Mouse (Mus musculus): ENCODE measurements at regions not wholly inside any gene's neighbourhood (a gene's known extent, or its start where the extent isn't known, plus 50 kb on each side); places are given as distances from the start of the nearest gene placed in this dataset.
A peak's percentile ranks its signal among the peaks of the same experiment; 100 is the strongest.
"Not testable (repeated sequence)": the region's sequence is repeated elsewhere in the genome, so short reads cannot be mapped to it uniquely, and the experiment has no call there.

GRCm38 (mm10) chr14:104208855-104209254 is 258.9 kb downstream of the Pou4f1 start:
- DNase-seq (ENCODE audit: extremely low spot score in 1 of 2, low spot score in 1 of 2), result no peak

GRCm38 (mm10) chr14:104208040-104208816 is 259.6 kb downstream of the Pou4f1 start:
- no peak for DNase-seq (ENCODE audit: extremely low spot score in 1 of 2, low spot score in 1 of 2)

- DNase-seq (ENCODE audit: extremely low spot score in 1 of 2, low spot score in 1 of 2), result no peak
Observed at GRCm38 (mm10) chr14:104206602-104207001, 261.2 kb downstream of the Pou4f1 start.

GRCm38 (mm10) chr14:104203239-104203986 is 264.4 kb downstream of the Pou4f1 start:
- peak in 1 of 2 experiments; percentile 4 for DNase-seq (ENCODE audit: extremely low spot score in 1 of 2, low spot score in 1 of 2)

GRCm38 (mm10) chr14:104193198-104193597 is 274.6 kb downstream of the Pou4f1 start:
- DNase-seq (ENCODE audit: extremely low spot score in 1 of 2, low spot score in 1 of 2), result no peak

- DNase-seq (ENCODE audit: extremely low spot score in 1 of 2, low spot score in 1 of 2), result no peak
Observed at GRCm38 (mm10) chr14:104175122-104175521, 292.7 kb downstream of the Pou4f1 start.

- DNase-seq (ENCODE audit: extremely low spot score in 1 of 2, low spot score in 1 of 2), result no peak
Observed at GRCm38 (mm10) chr14:104146841-104147240, 302.6 kb upstream of the Ednrb start.

- no peak for DNase-seq (ENCODE audit: extremely low spot score in 1 of 2, low spot score in 1 of 2)
Observed at GRCm38 (mm10) chr14:104145395-104145794, 301.2 kb upstream of the Ednrb start.

GRCm38 (mm10) chr14:104114986-104115951 is 271.1 kb upstream of the Ednrb start:
- no peak for DNase-seq (ENCODE audit: extremely low spot score in 1 of 2, low spot score in 1 of 2)

GRCm38 (mm10) chr14:104114182-104114581 is 270.0 kb upstream of the Ednrb start:
- DNase-seq (ENCODE audit: extremely low spot score in 1 of 2, low spot score in 1 of 2), result no peak

GRCm38 (mm10) chr14:104113448-104113847 is 269.2 kb upstream of the Ednrb start:
- DNase-seq (ENCODE audit: extremely low spot score in 1 of 2, low spot score in 1 of 2), result no peak

- no peak for DNase-seq (ENCODE audit: extremely low spot score in 1 of 2, low spot score in 1 of 2)
Observed at GRCm38 (mm10) chr14:104086381-104086780, 242.2 kb upstream of the Ednrb start.

GRCm38 (mm10) chr14:104064199-104064598 is 220.0 kb upstream of the Ednrb start:
- DNase-seq (ENCODE audit: extremely low spot score in 1 of 2, low spot score in 1 of 2), result not testable (repeated sequence)

GRCm38 (mm10) chr14:104053697-104054096 is 209.5 kb upstream of the Ednrb start:
- no peak for DNase-seq (ENCODE audit: extremely low spot score in 1 of 2, low spot score in 1 of 2)

- peak; percentile 18 to 83 for DNase-seq (ENCODE audit: extremely low spot score in 1 of 2, low spot score in 1 of 2)
Observed at GRCm38 (mm10) chr14:104038628-104039325, 194.6 kb upstream of the Ednrb start.

- DNase-seq (ENCODE audit: extremely low spot score in 1 of 2, low spot score in 1 of 2), result peak in 1 of 2 experiments; percentile 52
Observed at GRCm38 (mm10) chr14:104033606-104034005, 189.4 kb upstream of the Ednrb start.

- DNase-seq (ENCODE audit: extremely low spot score in 1 of 2, low spot score in 1 of 2), result no peak
Observed at GRCm38 (mm10) chr14:104030784-104031470, 186.7 kb upstream of the Ednrb start.

GRCm38 (mm10) chr14:104029668-104030530 is 185.7 kb upstream of the Ednrb start:
- no peak for DNase-seq (ENCODE audit: extremely low spot score in 1 of 2, low spot score in 1 of 2)

GRCm38 (mm10) chr14:104027900-104028285 is 183.7 kb upstream of the Ednrb start:
- DNase-seq (ENCODE audit: extremely low spot score in 1 of 2, low spot score in 1 of 2), result no peak

Data from frontal cortex, adult 2 months (tissue).